Mouse (Mus musculus) forebrain, postnatal 0 days (tissue): ENCODE results near the gene Nudt22. TPM values are rescaled to one million over a fixed set of nuclear protein-coding genes. Genes with fewer than 3 reads are reported as not detected.

ENCODE experiments used
- ATAC-seq: fragments of 200-750 bp; cut with Nextera tagmentation; 2 replicates; pipeline ENCODE4 v1.8.0; 2017; ENCODE audit warnings: mild to moderate bottlenecking, moderate library complexity
- DNase-seq: peaks from one replicate; pipeline ENCODE4 v3.0.0-alpha.2; 2015
- H3K27ac ChIP-seq: fragments of 300-500 bp; sonication (generic); 2 replicates; pipeline ENCODE4 v1.5.1; 2014; ENCODE audit warnings: low read depth, mild to moderate bottlenecking, antibody characterized with exemption, low read length, moderate library complexity, mixed read lengths
- H3K27me3 ChIP-seq: fragments of 300-500 bp; sonication (generic); 2 replicates; pipeline ENCODE4 v1.6.1; 2014; ENCODE audit warnings: mild to moderate bottlenecking, low read length, mixed read lengths; ENCODE audit not compliant: insufficient read depth
- H3K36me3 ChIP-seq: fragments of 300-500 bp; sonication (generic); 2 replicates; pipeline ENCODE4 v1.6.1; 2014; ENCODE audit warnings: mild to moderate bottlenecking, moderate library complexity; ENCODE audit not compliant: insufficient read depth
- H3K4me1 ChIP-seq: fragments of 300-500 bp; sonication (generic); 2 replicates; pipeline ENCODE4 v1.6.1; 2014; ENCODE audit warnings: antibody characterized with exemption; ENCODE audit not compliant: insufficient read depth
- H3K4me2 ChIP-seq: fragments of 300-500 bp; sonication (generic); 2 replicates; pipeline ENCODE4 v1.6.1; 2014; ENCODE audit warnings: low read depth, mild to moderate bottlenecking, moderate library complexity
- H3K4me3 ChIP-seq: fragments of 300-500 bp; sonication (generic); 2 replicates; pipeline ENCODE4 v1.5.1; 2014; ENCODE audit warnings: low read depth, low read length, mixed read lengths
- H3K9ac ChIP-seq: fragments of 300-500 bp; sonication (generic); 2 replicates; pipeline ENCODE4 v1.6.1; 2014; ENCODE audit warnings: mild to moderate bottlenecking
- H3K9me3 ChIP-seq: fragments of 300-500 bp; sonication (generic); 2 replicates; pipeline ENCODE4 v1.6.1; 2016; ENCODE audit warnings: low read length
- CTCF ChIP-seq: sonication (generic); IDR thresholded peaks from 2 replicates; pipeline ENCODE4 v1.5.1; 2016; ENCODE audit warnings: antibody characterized with exemption, control low read depth, low read depth
- WGBS: fragments of 180-500 bp; shearing (Covaris S2); extraction: QIAGEN DNeasy Blood & Tissue Kit; methylation state at CpG from one replicate; pipeline ENCODE4 v1.1.7; 2014; 5-methylcytosine and 5-hydroxymethylcytosine counted together
- polyA plus RNA-seq: library from polyadenylated mRNA; unstranded; fragments of >200 nt; fragmentation: Nextera tagmentation; extraction: Ambion mirVana; gene quantifications from 2 replicates; pipeline ENCODE4 v1.2.1, GENCODE M21; 2015
- total RNA-seq: library from RNA; depleted of rRNA; stranded (reverse); fragments of >200 nt; gene quantifications from 2 replicates; pipeline ENCODE4 v1.2.3, GENCODE M21; 2014

Gene Nudt22
- total and polyA plus RNA-seq, 2 experiments from 2014 or later: 7.9 to 15.3 TPM

DNA sequence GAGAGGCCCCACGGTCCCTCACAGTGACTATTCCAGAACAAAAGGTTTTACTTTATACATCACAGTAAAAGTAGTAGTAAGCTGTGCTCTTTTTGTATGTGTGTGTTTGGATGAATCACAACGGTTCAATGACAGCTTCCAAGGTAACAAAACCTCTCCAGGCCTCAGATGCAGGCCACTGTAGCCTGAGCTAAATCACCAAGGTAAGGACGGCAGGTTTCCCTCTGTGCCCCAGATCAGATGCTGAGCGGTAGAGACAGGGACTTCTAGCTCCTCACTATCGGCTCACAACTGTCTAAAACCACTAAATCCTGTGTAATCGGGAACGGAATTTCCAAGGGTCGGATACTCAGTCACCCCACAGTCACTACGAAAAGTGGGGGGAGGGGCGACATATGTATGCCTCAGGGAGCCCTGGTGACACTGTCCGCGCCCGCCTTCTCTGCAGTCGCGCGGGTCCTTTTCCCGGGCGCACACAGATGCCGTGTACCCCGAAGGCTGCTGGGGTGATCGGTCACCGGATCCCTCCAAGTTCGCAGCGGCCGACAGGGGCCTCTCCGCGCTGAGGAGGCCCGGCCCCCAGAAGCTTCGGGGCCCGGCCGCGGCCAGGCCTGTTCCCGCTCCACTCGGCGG lies 43.3 kb upstream of the Nudt22 start:
- no peaks in the 10 kb centered on the region for H3K27me3 ChIP-seq
- H3K36me3 ChIP-seq: peaks cover 4% of the 10 kb centered on the region
- H3K4me3 ChIP-seq: peak overlapping the region; percentile 88
- H3K4me2 ChIP-seq: peak overlapping the region; percentile 70
- peak; percentile 2 for ATAC-seq
- H3K4me1 ChIP-seq: peaks cover 8% of the 10 kb centered on the region; the same call in 1 of the 2 replicates
- no peak for TF ChIP-seq CTCF
- under 1% methylated on average over 34 of the region's 35 CpGs for WGBS
- DNase-seq: peak; percentile 65
- no peaks in the 10 kb centered on the region for H3K9me3 ChIP-seq
- peak overlapping the region; percentile 94 for H3K27ac ChIP-seq
- peak overlapping the region; percentile 86 for H3K9ac ChIP-seq

DNA sequence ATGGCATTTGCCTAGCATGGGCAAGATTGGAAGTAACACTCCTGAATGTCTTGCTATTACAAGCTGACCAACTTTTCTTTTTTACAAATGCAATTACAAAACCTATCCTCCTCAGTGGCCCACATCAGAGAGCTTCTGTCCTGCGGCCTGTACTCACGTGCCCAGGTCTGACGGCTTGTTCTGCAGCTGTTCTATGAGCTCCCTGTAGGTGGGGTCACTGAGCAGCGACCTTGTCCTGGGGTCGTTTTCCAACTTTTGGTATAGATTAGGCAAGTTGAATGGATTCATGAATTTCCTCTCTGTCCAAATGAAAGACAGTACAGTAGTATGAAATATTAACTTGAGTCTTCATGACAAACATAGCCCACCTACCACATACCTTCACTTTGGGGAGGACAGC lies 38.1 kb upstream of the Nudt22 start:
- H3K36me3 ChIP-seq: peaks cover 51% of the 10 kb centered on the region
- no peak overlapping the region for H3K9ac ChIP-seq
- ATAC-seq (no peak), DNase-seq (no peak)
- no peaks in the 10 kb centered on the region for H3K27me3 ChIP-seq
- H3K4me3 ChIP-seq: no peak overlapping the region
- H3K4me1 ChIP-seq: peaks cover 7% of the 10 kb centered on the region; the same call in 1 of the 2 replicates
- no peak for TF ChIP-seq CTCF
- H3K4me2 ChIP-seq: no peak overlapping the region
- H3K27ac ChIP-seq: no peak overlapping the region
- 89% methylated on average over 5 of the region's 5 CpGs for WGBS
- H3K9me3 ChIP-seq: no peaks in the 10 kb centered on the region

DNA sequence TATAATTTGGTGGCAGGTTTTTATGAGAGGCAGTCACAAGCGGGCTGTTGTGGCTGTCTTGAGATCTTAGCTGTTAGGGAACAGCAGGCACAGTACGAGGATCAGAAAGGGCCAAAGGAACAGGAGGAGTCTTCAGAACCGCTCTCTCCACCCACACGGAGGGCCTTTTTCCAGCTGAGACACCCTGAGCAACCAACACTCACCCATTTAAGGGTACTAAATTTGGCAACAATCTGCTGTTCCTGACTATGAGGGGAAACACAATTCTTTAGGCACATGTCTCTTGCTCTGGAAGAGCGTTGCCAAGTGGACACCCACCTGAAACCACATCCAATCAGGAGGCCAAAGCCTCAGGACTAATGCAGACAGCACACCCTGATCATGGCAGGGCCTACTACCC lies 33.6 kb upstream of the Nudt22 start:
- no peaks in the 10 kb centered on the region for H3K4me1 ChIP-seq
- no peak overlapping the region for H3K4me3 ChIP-seq
- no peak overlapping the region for H3K4me2 ChIP-seq
- no peak overlapping the region for H3K27ac ChIP-seq
- no peaks in the 10 kb centered on the region for H3K9me3 ChIP-seq
- ATAC-seq (no peak), DNase-seq (no peak)
- no peaks in the 10 kb centered on the region for H3K27me3 ChIP-seq
- peaks cover 85% of the 10 kb centered on the region for H3K36me3 ChIP-seq
- 95% methylated on average over 5 of the region's 5 CpGs for WGBS
- TF ChIP-seq CTCF: no peak
- H3K9ac ChIP-seq: no peak overlapping the region

DNA sequence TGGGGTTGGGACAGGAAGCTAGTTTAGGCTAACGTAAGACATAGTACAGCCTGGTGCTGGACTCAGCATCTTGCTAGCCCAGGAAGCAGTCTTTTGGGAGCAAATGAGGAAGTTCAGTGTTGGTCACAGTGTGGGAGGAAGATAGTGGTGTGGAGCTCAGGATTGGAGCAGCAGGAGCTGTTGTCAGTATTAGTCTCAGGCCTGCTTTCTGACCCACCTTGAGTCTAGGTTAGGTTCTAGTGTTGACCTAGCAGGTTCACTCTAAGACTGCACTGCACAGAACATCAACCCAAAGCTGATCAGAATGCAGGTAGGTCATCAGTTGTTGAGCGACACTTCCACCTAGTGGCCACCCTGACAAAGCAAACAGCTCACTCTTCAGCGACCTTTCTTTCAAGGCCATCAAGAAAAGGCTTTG lies 24.3 kb upstream of the Nudt22 start:
- ATAC-seq (peak; percentile 54), DNase-seq (peak; percentile 56)
- peak; percentile 77 for TF ChIP-seq CTCF
- no peak overlapping the region for H3K4me2 ChIP-seq
- no peaks in the 10 kb centered on the region for H3K9me3 ChIP-seq
- H3K9ac ChIP-seq: no peak overlapping the region
- no peaks in the 10 kb centered on the region for H3K27me3 ChIP-seq
- 47% methylated on average over 3 of the region's 3 CpGs for WGBS
- H3K4me3 ChIP-seq: no peak overlapping the region
- no peak overlapping the region for H3K27ac ChIP-seq
- peaks cover 64% of the 10 kb centered on the region for H3K36me3 ChIP-seq
- H3K4me1 ChIP-seq: no peaks in the 10 kb centered on the region

DNA sequence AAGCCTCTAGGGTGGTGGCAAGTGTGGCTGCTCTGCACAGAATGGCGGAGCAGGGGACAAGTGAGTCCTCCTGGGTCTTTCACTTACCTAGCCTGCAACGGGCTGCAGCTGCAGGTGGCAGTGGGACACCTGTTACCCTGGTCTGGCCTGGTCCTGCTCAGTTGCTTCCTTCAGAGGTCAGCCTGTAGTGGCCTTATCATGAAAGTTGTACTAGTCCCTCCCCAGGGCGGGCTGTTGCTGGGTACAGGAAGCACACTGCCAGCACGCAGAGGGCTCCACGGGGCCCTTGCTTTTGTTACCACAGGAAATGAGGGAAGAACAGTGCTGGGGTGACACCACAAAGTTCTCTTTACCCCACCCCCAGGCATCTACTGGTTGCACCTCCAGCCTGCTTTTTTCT lies 23.3 kb upstream of the Nudt22 start, which contains the start of gene Fermt3:
Fermt3 (minus strand) TSS at position 279 of the 400 bp plus-strand sequence.
- no peaks in the 10 kb centered on the region for H3K9me3 ChIP-seq
- DNase-seq: no peak
- no peak within 1 kb of the TSS for H3K4me3 ChIP-seq
- H3K4me2 ChIP-seq: no peak within 1 kb of the TSS
- H3K4me1 ChIP-seq: no peaks in the 10 kb centered on the region
- ATAC-seq: no peak
- 86% methylated on average over 5 of the region's 5 CpGs for WGBS
- no peak within 1 kb of the TSS for H3K9ac ChIP-seq
- H3K27ac ChIP-seq: no peak within 1 kb of the TSS
- H3K36me3 ChIP-seq: peaks cover 53% of the 10 kb centered on the region
- TF ChIP-seq CTCF: no peak
- H3K27me3 ChIP-seq: no peaks in the 10 kb centered on the region

DNA sequence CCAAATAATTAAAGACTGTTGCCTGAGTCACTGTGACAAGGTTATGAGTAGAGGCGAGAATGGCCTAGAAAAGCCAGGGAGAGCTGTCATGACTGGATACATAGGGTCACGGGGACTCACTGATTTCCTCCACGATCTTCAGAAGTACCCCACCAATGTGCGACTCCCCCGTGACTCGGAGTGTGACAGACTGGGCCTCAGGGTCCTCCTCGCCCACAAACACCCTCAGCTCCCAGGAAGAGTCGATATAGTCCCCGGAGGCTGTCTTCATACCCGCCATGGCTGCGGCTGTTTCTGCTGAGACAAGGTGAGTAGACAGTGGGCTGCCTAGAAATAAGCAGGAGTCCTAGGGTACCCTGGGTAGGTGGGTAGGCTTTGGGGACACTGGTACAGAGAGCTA lies 22.6 kb upstream of the Nudt22 start:
- no peak overlapping the region for H3K9ac ChIP-seq
- no peaks in the 10 kb centered on the region for H3K4me1 ChIP-seq
- no peak for ATAC-seq
- WGBS: 91% methylated on average over 11 of the region's 11 CpGs
- H3K4me3 ChIP-seq: no peak overlapping the region
- no peak overlapping the region for H3K4me2 ChIP-seq
- H3K36me3 ChIP-seq: peaks cover 49% of the 10 kb centered on the region
- no peak for TF ChIP-seq CTCF
- no peaks in the 10 kb centered on the region for H3K9me3 ChIP-seq
- H3K27ac ChIP-seq: no peak overlapping the region
- no peaks in the 10 kb centered on the region for H3K27me3 ChIP-seq
- no peak for DNase-seq

DNA sequence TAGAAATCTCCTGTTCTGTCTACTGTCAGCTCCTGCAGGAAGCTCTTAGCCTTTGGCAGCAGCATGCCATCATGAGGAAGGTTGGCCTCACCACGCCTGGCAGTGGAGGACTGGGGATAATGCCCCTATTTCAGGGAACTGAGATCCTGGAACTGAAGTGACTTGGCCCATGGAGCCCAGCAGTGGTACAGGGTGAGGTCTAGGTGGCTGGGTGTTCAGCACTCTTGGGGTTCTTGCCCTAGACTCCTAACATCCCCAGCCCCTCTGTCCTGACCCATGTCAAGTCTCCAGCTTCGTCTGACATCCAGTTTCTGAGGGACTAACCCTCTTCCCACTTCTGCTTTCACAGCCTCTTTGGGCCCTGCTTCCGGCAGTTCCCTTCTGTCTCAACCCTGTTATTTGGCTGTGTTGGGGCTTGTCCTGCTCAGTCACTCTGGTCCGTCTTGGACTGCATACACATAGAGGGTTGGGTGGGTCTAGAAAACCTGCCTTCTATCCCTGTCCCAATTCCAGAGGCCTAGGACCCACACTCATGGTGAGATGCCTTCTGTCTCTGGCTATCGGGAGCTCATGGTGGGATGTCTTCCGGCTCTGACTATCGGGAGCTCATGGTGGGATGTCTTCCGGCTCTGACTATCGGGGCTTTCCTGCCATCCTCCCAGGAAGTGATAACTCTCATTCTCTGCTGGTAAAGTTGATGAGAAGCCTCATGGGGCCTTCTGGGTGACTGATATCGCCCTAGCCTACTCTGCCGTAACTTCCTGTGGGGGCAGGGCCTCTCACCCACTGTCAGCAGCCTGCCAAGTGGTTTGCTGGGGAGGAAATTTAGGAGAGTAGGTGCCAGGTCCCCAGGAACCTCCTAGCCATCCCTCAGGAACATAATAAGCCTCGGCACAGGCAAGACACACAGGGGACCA lies 21.9 kb upstream of the Nudt22 start:
- Histone ChIP-seq H3K27me3 (no peaks in the 10 kb centered on the region), H3K36me3 (peaks cover 42% of the 10 kb centered on the region), H3K9ac (no peak overlapping the region), H3K4me2 (no peak overlapping the region), H3K27ac (no peak overlapping the region), H3K4me3 (no peak overlapping the region), H3K9me3 (no peaks in the 10 kb centered on the region), H3K4me1 (no peaks in the 10 kb centered on the region)
- DNase-seq (no peak), ATAC-seq (no peak)
- 84% methylated on average over 12 of the region's 12 CpGs for WGBS
- no peak for TF ChIP-seq CTCF
